Mouse (Mus musculus) CD8-positive naive resting alpha-beta T cell, adult 2 months (primary cell): Measurements from ENCODE around the gene Gpr146.

Experiments used
- DNase-seq, 2 experiments: peaks; one replicate each; pipeline ENCODE4 v3.0.0; 2022; ENCODE audit warnings: low read depth in 2 of 2, low spot score in 2 of 2

Gene Gpr146

GRCm38 (mm10) chr5:139355235-139355772 lies 22.2 kb upstream of the Gpr146 start:
- DNase-seq = peak; percentile 48 to 66

GRCm38 (mm10) chr5:139358653-139359052 lies 18.8 kb upstream of the Gpr146 start:
- peak in 1 of 2 experiments; percentile 33 for DNase-seq

GRCm38 (mm10) chr5:139359244-139359643 lies 18.3 kb upstream of the Gpr146 start:
- DNase-seq = no peak

- DNase-seq = no peak
Measured at GRCm38 (mm10) chr5:139363858-139364257, 13.6 kb upstream of the Gpr146 start.

GRCm38 (mm10) chr5:139364260-139364910 lies 13.1 kb upstream of the Gpr146 start:
- peak; percentile 84 to 92 for DNase-seq

- DNase-seq = no peak
Measured at GRCm38 (mm10) chr5:139364911-139365571, 12.5 kb upstream of the Gpr146 start.

GRCm38 (mm10) chr5:139365827-139366226 lies 11.7 kb upstream of the Gpr146 start:
- DNase-seq = no peak

- no peak for DNase-seq
Measured at GRCm38 (mm10) chr5:139366484-139366883, 11.0 kb upstream of the Gpr146 start.

- DNase-seq = peak in 1 of 2 experiments; percentile 33
Measured at GRCm38 (mm10) chr5:139367884-139368458, 9.5 kb upstream of the Gpr146 start.

GRCm38 (mm10) chr5:139368638-139369320 lies 8.7 kb upstream of the Gpr146 start:
- no peak for DNase-seq

GRCm38 (mm10) chr5:139370336-139370735 lies 7.2 kb upstream of the Gpr146 start:
- no peak for DNase-seq

- DNase-seq = no peak
Measured at GRCm38 (mm10) chr5:139371118-139371517, 6.4 kb upstream of the Gpr146 start.

- DNase-seq = peak; percentile 84 to 92
Measured at GRCm38 (mm10) chr5:139371631-139372401, 5.7 kb upstream of the Gpr146 start.

GRCm38 (mm10) chr5:139373126-139373525 lies 4.4 kb upstream of the Gpr146 start:
- DNase-seq = no peak

- DNase-seq = no peak
Measured at GRCm38 (mm10) chr5:139373889-139374444, 3.5 kb upstream of the Gpr146 start.

- DNase-seq = no peak
Measured at GRCm38 (mm10) chr5:139374841-139375240, 2.7 kb upstream of the Gpr146 start.

- no peak for DNase-seq
Measured at GRCm38 (mm10) chr5:139378271-139378556, 717 bp downstream of the Gpr146 start.

- no peak for DNase-seq
Measured at GRCm38 (mm10) chr5:139378986-139379629, 1.6 kb downstream of the Gpr146 start.

- no peak for DNase-seq
Measured at GRCm38 (mm10) chr5:139379771-139380384, 2.4 kb downstream of the Gpr146 start.
